Mouse (Mus musculus): Measurements from ENCODE around the gene Ppp1r12b.

DNA sequence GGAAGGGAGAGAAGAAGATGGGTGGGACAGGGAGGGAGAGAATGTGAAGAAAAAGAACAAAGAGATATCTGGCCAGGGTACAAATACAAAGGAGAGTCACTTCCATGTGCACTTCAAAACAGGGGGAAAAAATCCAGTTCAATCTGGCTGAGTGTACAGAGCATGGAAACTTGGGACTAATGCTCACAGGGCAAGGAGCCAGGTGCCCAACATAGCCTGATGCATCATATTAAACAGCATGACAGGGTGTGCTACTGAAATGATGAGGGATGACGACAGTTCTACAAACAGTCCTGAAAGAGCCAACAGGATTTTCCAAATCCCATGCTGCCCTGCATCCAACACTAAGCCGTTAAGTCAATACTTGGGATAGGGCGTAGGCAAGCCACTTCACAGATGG lies 5.8 kb downstream of the Ppp1r12b start:
- TF ChIP-seq MAFK (IDR thresholded peaks at IDR 0.05; ENCODE audit: insufficient read depth, low read depth, low read length) (no peak), ZC3H11A (IDR thresholded peaks at IDR 0.05; ENCODE audit: borderline replicate concordance, low read depth, low read length) (no peak), HCFC1 (IDR thresholded peaks at IDR 0.05; ENCODE audit: borderline replicate concordance, insufficient read depth, low read length) (no peak), ZNF384 (IDR thresholded peaks at IDR 0.05; ENCODE audit: low read depth, low read length) (no peak)

Data from ES-E14 (cell line).